ENCODE assay signal across 15 mouse cellular contexts in the genomic region with DNA sequence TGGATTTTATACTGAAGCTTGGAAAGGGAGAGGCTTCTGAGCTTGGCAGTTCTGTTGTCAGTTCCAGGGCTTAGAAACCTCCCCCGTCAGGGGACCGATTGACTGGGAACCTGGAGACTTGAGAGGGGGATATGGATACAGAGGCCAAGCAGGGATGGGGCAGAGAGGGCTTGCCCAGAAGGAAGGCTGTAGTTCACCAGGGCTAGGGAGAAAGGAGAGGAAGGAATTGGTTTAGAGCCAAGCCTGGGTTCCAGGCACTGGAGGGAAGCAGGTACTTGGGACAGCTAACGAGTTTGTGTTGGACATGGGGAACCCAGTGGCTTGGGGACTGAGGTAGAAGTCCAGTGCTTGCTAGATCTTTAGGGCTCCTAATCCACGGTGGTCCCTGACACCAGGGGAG. TPM values are rescaled to one million over a fixed set of nuclear protein-coding genes. Genes with fewer than 3 reads are reported as not detected.
A peak's percentile ranks its signal among the peaks of the same experiment; 100 is the strongest.
DNase-seq lines count a peak whose midpoint lies in the region; ATAC-seq and TF ChIP-seq lines count a peak whose summit lies in the region.
"Had no signal": no experiment of that assay in that cellular context is flagged by ENCODE, and none has a peak within 500 bp of the region (broad histone marks: within the 10 kb centered on the region; RNA-seq: fewer than 3 reads in every experiment).

No protein-coding gene starts in this region.

- H3K4me1 ChIP-seq in forebrain, embryonic 13.5 days: peaks cover 16% of the 10 kb centered on the region
- H3K4me1 ChIP-seq in forebrain, embryonic 12.5 days: peaks cover 14% of the 10 kb centered on the region
- H3K4me1 ChIP-seq in intestine, embryonic 14.5 days (replicated peaks; ENCODE audit: control insufficient read depth, insufficient read depth, low read length): 0 out of 2 replicates have a peak, but pooled peaks cover 6% of the 10 kb centered on the region
- H3K4me1 ChIP-seq in intestine, postnatal 0 days (replicated peaks; ENCODE audit: control insufficient read depth, insufficient read depth, low read length): peaks cover 10% of the 10 kb centered on the region; the same call in 1 of the 2 replicates
- peaks cover 25% of the 10 kb centered on the region for H3K4me1 ChIP-seq in neural tube, embryonic 15.5 days
- H3K4me1 ChIP-seq in thymus, adult 2 months (replicated peaks; ENCODE audit: control insufficient read depth, insufficient read depth, low read length): no peaks in the 10 kb centered on the region; the same call in 1 of the 2 replicates

- TF ChIP-seq POLR2A in thymus, adult 2 months (IDR thresholded peaks at IDR 0.05; ENCODE audit: control insufficient read depth, extremely low read depth, insufficient read depth, low read length, poor library complexity): no peak

- no peak overlapping the region for H3K4me3 ChIP-seq in forebrain, embryonic 13.5 days
- no peak overlapping the region for H3K4me3 ChIP-seq in forebrain, embryonic 12.5 days (replicated peaks)
- H3K4me3 ChIP-seq in intestine, embryonic 14.5 days (ENCODE audit: low read depth, low read length): no peak overlapping the region
- no peak overlapping the region for H3K4me3 ChIP-seq in intestine, postnatal 0 days (ENCODE audit: low read depth, low read length)
- H3K4me3 ChIP-seq in neural tube, embryonic 15.5 days (replicated peaks): no peak overlapping the region
- H3K4me3 ChIP-seq in thymus, adult 2 months (ENCODE audit: control insufficient read depth, insufficient read depth, low read length): no peak overlapping the region
- H3K4me3 ChIP-seq: erythroblast, embryonic 14.5 days; heart, embryonic 15.5 days; lung, embryonic 15.5 days had no signal

- no peak for TF ChIP-seq CTCF in intestine, postnatal 0 days (IDR thresholded peaks at IDR 0.05; ENCODE audit: low read depth)
- no peak for TF ChIP-seq CTCF in thymus, adult 2 months (IDR thresholded peaks at IDR 0.05; ENCODE audit: borderline replicate concordance, control insufficient read depth, extremely low read depth, insufficient read depth, low read length, poor library complexity)

- 0 out of 2 replicates have a peak overlapping the region, but pooled peaks have one; percentile 14 for H3K9ac ChIP-seq in forebrain, embryonic 13.5 days
- no peak overlapping the region for H3K9ac ChIP-seq in forebrain, embryonic 12.5 days
- H3K9ac ChIP-seq in intestine, embryonic 14.5 days (ENCODE audit: low read length): no peak overlapping the region
- no peak overlapping the region for H3K9ac ChIP-seq in intestine, postnatal 0 days (ENCODE audit: low read depth, low read length)
- H3K9ac ChIP-seq in neural tube, embryonic 15.5 days (replicated peaks): no peak overlapping the region
- H3K9ac ChIP-seq: heart, embryonic 15.5 days; lung, embryonic 15.5 days had no signal

- WGBS in forebrain, embryonic 13.5 days: 61% methylated on average over 4 of the region's 4 CpGs
- WGBS in forebrain, embryonic 12.5 days: 75% methylated on average over 4 of the region's 4 CpGs
- 59% methylated on average over 4 of the region's 4 CpGs for WGBS in intestine, embryonic 14.5 days
- WGBS in intestine, postnatal 0 days: 65% methylated on average over 4 of the region's 4 CpGs
- 83% methylated on average over 4 of the region's 4 CpGs for WGBS in neural tube, embryonic 15.5 days
- 96% methylated on average over 4 of the region's 4 CpGs for WGBS in thymus, adult 2 months

- no peaks in the 10 kb centered on the region for H3K9me3 ChIP-seq in forebrain, embryonic 13.5 days (replicated peaks)
- no peaks in the 10 kb centered on the region for H3K9me3 ChIP-seq in forebrain, embryonic 12.5 days
- H3K9me3 ChIP-seq in intestine, embryonic 14.5 days (ENCODE audit: control insufficient read depth, low read length): no peaks in the 10 kb centered on the region
- H3K9me3 ChIP-seq in intestine, postnatal 0 days (ENCODE audit: control insufficient read depth): no peaks in the 10 kb centered on the region
- no peaks in the 10 kb centered on the region for H3K9me3 ChIP-seq in neural tube, embryonic 15.5 days (replicated peaks)
- H3K9me3 ChIP-seq: heart, embryonic 15.5 days; lung, embryonic 15.5 days had no signal

- no peaks in the 10 kb centered on the region for H3K36me3 ChIP-seq in forebrain, embryonic 13.5 days (ENCODE audit: poor library complexity, severe bottlenecking)
- no peaks in the 10 kb centered on the region for H3K36me3 ChIP-seq in forebrain, embryonic 12.5 days (replicated peaks)
- H3K36me3 ChIP-seq in intestine, embryonic 14.5 days (ENCODE audit: control insufficient read depth, insufficient read depth, low read length): peaks cover 4% of the 10 kb centered on the region; the same call in 1 of the 2 replicates
- peaks cover 8% of the 10 kb centered on the region; the same call in 1 of the 2 replicates for H3K36me3 ChIP-seq in intestine, postnatal 0 days (ENCODE audit: control insufficient read depth, insufficient read depth)
- no peaks in the 10 kb centered on the region for H3K36me3 ChIP-seq in neural tube, embryonic 15.5 days
- H3K36me3 ChIP-seq in thymus, adult 2 months (ENCODE audit: control insufficient read depth, insufficient read depth, low read length): no peaks in the 10 kb centered on the region
- H3K36me3 ChIP-seq: heart, embryonic 15.5 days had no signal

- ATAC-seq in forebrain, embryonic 13.5 days: no peak
- no peak for ATAC-seq in forebrain, embryonic 12.5 days (ENCODE audit: low FRiP score)
- ATAC-seq in intestine, embryonic 14.5 days (replicated peaks; ENCODE audit: low FRiP score, low TSS enrichment, low read depth): no peak
- ATAC-seq in intestine, postnatal 0 days: no peak
- ATAC-seq in neural tube, embryonic 15.5 days (ENCODE audit: low FRiP score): no peak

- DNase-seq in intestine, embryonic 14.5 days (ENCODE audit: low spot score): no peak
- no peak for DNase-seq in neural tube, embryonic 10.5 days (ENCODE audit: extremely low spot score, low spot score)
- no peak for DNase-seq in lung, postnatal 4 days
- DNase-seq in thymus, adult 2 months: no peak
- DNase-seq: embryo, embryonic 11 days; gastrocnemius, postnatal 36 days; right cerebral cortex, postnatal 14 days had no signal

- H3K4me2 ChIP-seq in forebrain, embryonic 13.5 days: no peak overlapping the region
- no peak overlapping the region for H3K4me2 ChIP-seq in forebrain, embryonic 12.5 days
- H3K4me2 ChIP-seq in intestine, embryonic 14.5 days (ENCODE audit: low read length): no peak overlapping the region
- no peak overlapping the region for H3K4me2 ChIP-seq in intestine, postnatal 0 days (replicated peaks; ENCODE audit: low read depth)
- H3K4me2 ChIP-seq in neural tube, embryonic 15.5 days: no peak overlapping the region
- H3K4me2 ChIP-seq: heart, embryonic 15.5 days; lung, embryonic 15.5 days had no signal

- H3K27ac ChIP-seq in forebrain, embryonic 13.5 days: peak overlapping the region; percentile 62; the same call in 1 of the 2 replicates
- no peak overlapping the region for H3K27ac ChIP-seq in forebrain, embryonic 12.5 days
- H3K27ac ChIP-seq in intestine, embryonic 14.5 days (ENCODE audit: low read depth): peak overlapping the region; percentile 40; the same call in 1 of the 2 replicates
- H3K27ac ChIP-seq in intestine, postnatal 0 days (ENCODE audit: low read depth, low read length): no peak overlapping the region
- 0 out of 2 replicates have a peak overlapping the region, but pooled peaks have one; percentile 56 for H3K27ac ChIP-seq in neural tube, embryonic 15.5 days (replicated peaks)
- H3K27ac ChIP-seq in thymus, adult 2 months (ENCODE audit: control insufficient read depth, insufficient read depth, low read length): no peak overlapping the region
- H3K27ac ChIP-seq: heart, embryonic 15.5 days; kidney, postnatal 0 days; lung, embryonic 15.5 days had no signal

- no peaks in the 10 kb centered on the region for H3K27me3 ChIP-seq in forebrain, embryonic 13.5 days
- H3K27me3 ChIP-seq in forebrain, embryonic 12.5 days: no peaks in the 10 kb centered on the region
- H3K27me3 ChIP-seq in intestine, embryonic 14.5 days (replicated peaks; ENCODE audit: control insufficient read depth, insufficient read depth, low read length): no peaks in the 10 kb centered on the region
- H3K27me3 ChIP-seq in intestine, postnatal 0 days (replicated peaks; ENCODE audit: control insufficient read depth, insufficient read depth, low read length): no peaks in the 10 kb centered on the region
- H3K27me3 ChIP-seq in neural tube, embryonic 15.5 days (replicated peaks): no peaks in the 10 kb centered on the region
- no peaks in the 10 kb centered on the region for H3K27me3 ChIP-seq in thymus, adult 2 months (ENCODE audit: control insufficient read depth, insufficient read depth, low read length)
- H3K27me3 ChIP-seq: lung, embryonic 15.5 days had no signal

RNA-seq across cellular contexts. Expression of a gene that starts 12.7 kb away (rescaled TPM):
- 4.4 and 4.6 TPM in 2 replicates for polyA plus RNA-seq in forebrain, embryonic 13.5 days (2015; fragmentation: Nextera tagmentation; extraction: Ambion mirVana)
- 5.8 and 6.2 TPM in 2 replicates for polyA plus RNA-seq in forebrain, embryonic 12.5 days (2016; fragmentation: Nextera tagmentation; extraction: Ambion mirVana)
- polyA plus RNA-seq in intestine, embryonic 14.5 days (2014; fragmentation: Nextera tagmentation; extraction: Ambion mirVana): 123 and 134 TPM in 2 replicates
- 63.7 and 71.7 TPM in 2 replicates for polyA plus RNA-seq in intestine, postnatal 0 days (2015; fragmentation: Nextera tagmentation; extraction: Ambion mirVana)
- 12.8 and 25.3 TPM in 2 replicates for polyA plus RNA-seq in neural tube, embryonic 15.5 days (2015; fragmentation: Nextera tagmentation; extraction: Ambion mirVana)
- 25.4 and 31.4 TPM in 2 replicates for polyA plus RNA-seq in thymus, adult 2 months (2012; rRNA removed)

RNA-seq across cellular contexts. Expression of a gene that starts 18.3 kb away (rescaled TPM):
- polyA plus RNA-seq in forebrain, embryonic 13.5 days (2015; fragmentation: Nextera tagmentation; extraction: Ambion mirVana): 4.8 and 6.0 TPM in 2 replicates
- 11.9 and 13.4 TPM in 2 replicates for polyA plus RNA-seq in forebrain, embryonic 12.5 days (2016; fragmentation: Nextera tagmentation; extraction: Ambion mirVana)
- 70.1 and 72.1 TPM in 2 replicates for polyA plus RNA-seq in intestine, embryonic 14.5 days (2014; fragmentation: Nextera tagmentation; extraction: Ambion mirVana)
- polyA plus RNA-seq in intestine, postnatal 0 days (2015; fragmentation: Nextera tagmentation; extraction: Ambion mirVana): 31.2 and 35.3 TPM in 2 replicates
- polyA plus RNA-seq in neural tube, embryonic 15.5 days (2015; fragmentation: Nextera tagmentation; extraction: Ambion mirVana): 9.7 and 19.9 TPM in 2 replicates
- 190 and 225 TPM in 2 replicates for polyA plus RNA-seq in thymus, adult 2 months (2012; rRNA removed)

RNA-seq across cellular contexts. Expression of a gene that starts 27.6 kb away (rescaled TPM):
- 14.4 and 14.5 TPM in 2 replicates for polyA plus RNA-seq in forebrain, embryonic 13.5 days (2015; fragmentation: Nextera tagmentation; extraction: Ambion mirVana)
- 18.8 and 21.8 TPM in 2 replicates for polyA plus RNA-seq in forebrain, embryonic 12.5 days (2016; fragmentation: Nextera tagmentation; extraction: Ambion mirVana)
- polyA plus RNA-seq in intestine, embryonic 14.5 days (2014; fragmentation: Nextera tagmentation; extraction: Ambion mirVana): 12.7 and 16.7 TPM in 2 replicates
- polyA plus RNA-seq in intestine, postnatal 0 days (2015; fragmentation: Nextera tagmentation; extraction: Ambion mirVana): 5.2 and 6.2 TPM in 2 replicates
- polyA plus RNA-seq in neural tube, embryonic 15.5 days (2015; fragmentation: Nextera tagmentation; extraction: Ambion mirVana): 28.3 and 33.1 TPM in 2 replicates
- polyA plus RNA-seq in thymus, adult 2 months (2012; rRNA removed): 76.9 and 89.9 TPM in 2 replicates

Comparison
In these comparisons a context has a peak if more than half of its experiments do, and no peak if none do; other contexts are left out.
1. H3K27ac ChIP-seq: peak in forebrain, embryonic 13.5 days (single experiment), intestine, embryonic 14.5 days (single experiment) and neural tube, embryonic 15.5 days (single experiment); none in forebrain, embryonic 12.5 days (single experiment), intestine, postnatal 0 days (single experiment) and thymus, adult 2 months (single experiment).